Mouse (Mus musculus) cerebellum, adult 2 months (tissue): Measurements from ENCODE around the gene Med15.

Experiments
- CTCF ChIP-seq: fragments of 200-500 bp; IDR thresholded peaks from 2 replicates; pipeline ENCODE4 v1.5.1; 2011; ENCODE audit warnings: low read depth, mild to moderate bottlenecking, control low read depth, low read length, moderate library complexity, borderline replicate concordance; ENCODE audit not compliant: insufficient read depth
- POLR2A ChIP-seq: fragments of 200-500 bp; IDR thresholded peaks from 2 replicates; pipeline ENCODE4 v1.6.1; 2011; ENCODE audit warnings: low read length, control low read depth, borderline replicate concordance; ENCODE audit not compliant: insufficient read depth

DNA sequence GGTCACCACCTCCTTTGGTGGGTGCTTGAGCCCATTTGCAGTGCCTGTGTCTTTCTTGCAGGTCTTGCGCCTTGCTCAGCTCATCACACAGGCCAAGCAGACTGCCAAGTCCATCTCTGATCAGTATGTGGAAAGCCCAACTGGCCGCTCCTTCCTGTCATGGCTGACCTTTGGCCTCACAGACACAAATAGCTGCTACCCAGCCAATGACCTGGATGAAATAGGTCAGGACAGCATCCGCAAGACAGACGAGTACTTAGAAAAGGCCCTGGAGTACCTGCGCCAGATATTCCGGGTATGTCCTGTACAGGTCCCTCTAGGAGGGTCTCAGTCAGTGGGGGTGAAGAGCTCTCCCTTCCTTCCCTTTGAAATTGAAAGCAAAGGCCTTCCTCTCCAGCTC, 91.4 kb downstream of the Med15 start:
- no peak for TF ChIP-seq POLR2A
- no peak for TF ChIP-seq CTCF
